Mouse (Mus musculus) midbrain, embryonic 11.5 days (tissue): Measurements from ENCODE around the gene Pebp1. TPM values are rescaled to one million over a fixed set of nuclear protein-coding genes. Genes with fewer than 3 reads are reported as not detected.

Experiments
- ATAC-seq: fragments of 200-750 bp; cut with Nextera tagmentation; 2 replicates; pipeline ENCODE4 v1.8.0; 2017; ENCODE audit warnings: moderate TSS enrichment, moderate library complexity; ENCODE audit not compliant: low FRiP score
- DNase-seq: peaks from one replicate; pipeline ENCODE4 v3.0.0; 2015; ENCODE audit warnings: low spot score; ENCODE audit errors: missing footprints
- H3K27ac ChIP-seq: fragments of 300-500 bp; sonication (generic); 2 replicates; pipeline ENCODE4 v1.5.1; 2014; ENCODE audit warnings: low read depth, low read length
- H3K27me3 ChIP-seq: fragments of 300-500 bp; sonication (generic); 2 replicates; pipeline ENCODE4 v1.6.1; 2014; ENCODE audit warnings: mild to moderate bottlenecking, low read length, moderate library complexity, mixed read lengths; ENCODE audit not compliant: control insufficient read depth, insufficient read depth
- H3K36me3 ChIP-seq: fragments of 300-500 bp; sonication (generic); 2 replicates; pipeline ENCODE4 v1.6.1; 2014; ENCODE audit warnings: mild to moderate bottlenecking, low read length, moderate library complexity, mixed read lengths; ENCODE audit not compliant: control insufficient read depth, insufficient read depth
- H3K4me1 ChIP-seq: fragments of 300-500 bp; sonication (generic); 2 replicates; pipeline ENCODE4 v1.6.1; 2014; ENCODE audit warnings: low read length; ENCODE audit not compliant: control insufficient read depth, insufficient read depth
- H3K4me2 ChIP-seq: fragments of 300-500 bp; sonication (generic); 2 replicates; pipeline ENCODE4 v1.6.1; 2014; ENCODE audit warnings: mild to moderate bottlenecking, moderate library complexity
- H3K4me3 ChIP-seq: fragments of 300-500 bp; sonication (generic); 2 replicates; pipeline ENCODE4 v1.5.1; 2014; ENCODE audit warnings: low read depth, low read length
- H3K9ac ChIP-seq: fragments of 300-500 bp; sonication (generic); 2 replicates; pipeline ENCODE4 v1.6.1; 2014; ENCODE audit warnings: low read length
- H3K9me3 ChIP-seq: fragments of 300-500 bp; sonication (generic); 2 replicates; pipeline ENCODE4 v1.6.1; 2016; ENCODE audit warnings: low read length; ENCODE audit not compliant: control insufficient read depth
- WGBS: fragments of 180-500 bp; shearing (Covaris S2); extraction: QIAGEN DNeasy Blood & Tissue Kit; methylation state at CpG from one replicate; pipeline ENCODE4 v1.1.7; 2014; 5-methylcytosine and 5-hydroxymethylcytosine counted together
- polyA plus RNA-seq: library from polyadenylated mRNA; unstranded; fragments of >200 nt; fragmentation: Nextera tagmentation; extraction: Ambion mirVana; gene quantifications from 2 replicates; pipeline ENCODE4 v1.2.1, GENCODE M21; 2014

Pebp1 gene
- polyA plus RNA-seq, 1 experiment from 2014 or later, result 966 TPM

- DNase-seq (no peak), ATAC-seq (no peak)
- H3K4me2 ChIP-seq, result no peak overlapping the region
- no peaks in the 10 kb centered on the region for H3K27me3 ChIP-seq
- H3K9me3 ChIP-seq, result no peaks in the 10 kb centered on the region
- no peak overlapping the region for H3K27ac ChIP-seq
- H3K9ac ChIP-seq, result no peak overlapping the region
- no peak overlapping the region for H3K4me3 ChIP-seq
- H3K36me3 ChIP-seq, result peaks cover 3% of the 10 kb centered on the region
- H3K4me1 ChIP-seq, result no peaks in the 10 kb centered on the region
- WGBS, result 81% methylated on average over 4 of the region's 4 CpGs
These were observed 7.8 kb downstream of the Pebp1 start for GRCm38 (mm10) chr5:117279669-117280050.

GRCm38 (mm10) chr5:117278809-117279668, 8.4 kb downstream of the Pebp1 start:
- DNase-seq (no peak), ATAC-seq (no peak)
- H3K4me2 ChIP-seq, result no peak overlapping the region
- H3K4me1 ChIP-seq, result no peaks in the 10 kb centered on the region
- H3K36me3 ChIP-seq, result peaks cover 2% of the 10 kb centered on the region
- H3K9me3 ChIP-seq, result no peaks in the 10 kb centered on the region
- H3K27me3 ChIP-seq, result no peaks in the 10 kb centered on the region
- H3K4me3 ChIP-seq, result no peak overlapping the region
- no peak overlapping the region for H3K9ac ChIP-seq
- H3K27ac ChIP-seq, result no peak overlapping the region
- WGBS, result 95% methylated on average over 15 of the region's 15 CpGs

GRCm38 (mm10) chr5:117277784-117278183, 9.6 kb downstream of the Pebp1 start:
- DNase-seq (no peak), ATAC-seq (no peak)
- Histone ChIP-seq H3K27me3 (no peaks in the 10 kb centered on the region), H3K4me1 (no peaks in the 10 kb centered on the region), H3K4me2 (no peak overlapping the region), H3K4me3 (no peak overlapping the region), H3K27ac (no peak overlapping the region), H3K9me3 (no peaks in the 10 kb centered on the region), H3K36me3 (no peaks in the 10 kb centered on the region; the same call in 1 of the 2 replicates), H3K9ac (no peak overlapping the region)
- WGBS, result 94% methylated on average over 6 of the region's 6 CpGs

- no peaks in the 10 kb centered on the region for H3K36me3 ChIP-seq
- DNase-seq (no peak), ATAC-seq (no peak)
- H3K27me3 ChIP-seq, result no peaks in the 10 kb centered on the region
- no peak overlapping the region for H3K4me2 ChIP-seq
- H3K9me3 ChIP-seq, result no peaks in the 10 kb centered on the region
- WGBS, result 75% methylated on average over 5 of the region's 5 CpGs
- H3K4me3 ChIP-seq, result no peak overlapping the region
- no peak overlapping the region for H3K27ac ChIP-seq
- no peak overlapping the region for H3K9ac ChIP-seq
- H3K4me1 ChIP-seq, result no peaks in the 10 kb centered on the region
These were observed 12.6 kb downstream of the Pebp1 start for GRCm38 (mm10) chr5:117274817-117275216.

GRCm38 (mm10) chr5:117271945-117272344, 15.5 kb downstream of the Pebp1 start:
- H3K4me2 ChIP-seq, result no peak overlapping the region
- WGBS, result 90% methylated on average over 14 of the region's 14 CpGs
- no peaks in the 10 kb centered on the region for H3K4me1 ChIP-seq
- no peak overlapping the region for H3K27ac ChIP-seq
- ATAC-seq (no peak), DNase-seq (no peak)
- no peak overlapping the region for H3K9ac ChIP-seq
- H3K27me3 ChIP-seq, result no peaks in the 10 kb centered on the region
- no peak overlapping the region for H3K4me3 ChIP-seq
- no peaks in the 10 kb centered on the region for H3K9me3 ChIP-seq
- no peaks in the 10 kb centered on the region for H3K36me3 ChIP-seq

- H3K9me3 ChIP-seq, result no peaks in the 10 kb centered on the region
- H3K36me3 ChIP-seq, result no peaks in the 10 kb centered on the region
- WGBS, result 96% methylated on average over 12 of the region's 12 CpGs
- no peak for DNase-seq
- H3K27ac ChIP-seq, result no peak overlapping the region
- H3K4me1 ChIP-seq, result no peaks in the 10 kb centered on the region
- no peaks in the 10 kb centered on the region for H3K27me3 ChIP-seq
- ATAC-seq, result no peak
- H3K4me3 ChIP-seq, result no peak overlapping the region
- no peak overlapping the region for H3K9ac ChIP-seq
- no peak overlapping the region for H3K4me2 ChIP-seq
These were observed 18.0 kb downstream of the Pebp1 start for GRCm38 (mm10) chr5:117269395-117269794.

- H3K4me1 ChIP-seq, result no peaks in the 10 kb centered on the region
- no peak overlapping the region for H3K4me2 ChIP-seq
- H3K27me3 ChIP-seq, result no peaks in the 10 kb centered on the region
- H3K27ac ChIP-seq, result no peak overlapping the region
- no peak for DNase-seq
- H3K9me3 ChIP-seq, result no peaks in the 10 kb centered on the region
- no peak overlapping the region for H3K9ac ChIP-seq
- H3K36me3 ChIP-seq, result peaks cover 2% of the 10 kb centered on the region
- no peak for ATAC-seq
- H3K4me3 ChIP-seq, result no peak overlapping the region
- WGBS, result 37% methylated on average over 5 of the region's 5 CpGs
These were observed 18.7 kb downstream of the Pebp1 start for GRCm38 (mm10) chr5:117268749-117269148.

- no peaks in the 10 kb centered on the region for H3K9me3 ChIP-seq
- H3K4me2 ChIP-seq, result no peak overlapping the region
- H3K27me3 ChIP-seq, result no peaks in the 10 kb centered on the region
- no peak for ATAC-seq
- no peak overlapping the region for H3K9ac ChIP-seq
- no peak for DNase-seq
- no peak overlapping the region for H3K27ac ChIP-seq
- H3K4me1 ChIP-seq, result no peaks in the 10 kb centered on the region
- no peak overlapping the region for H3K4me3 ChIP-seq
- peaks cover 5% of the 10 kb centered on the region for H3K36me3 ChIP-seq
- 83% methylated on average over 14 of the region's 14 CpGs for WGBS
These were observed 19.5 kb downstream of the Pebp1 start for GRCm38 (mm10) chr5:117267913-117268312.

GRCm38 (mm10) chr5:117264701-117265100, 22.7 kb downstream of the Pebp1 start:
- no peak overlapping the region for H3K9ac ChIP-seq
- DNase-seq, result no peak
- peaks cover 5% of the 10 kb centered on the region for H3K36me3 ChIP-seq
- no peak overlapping the region for H3K4me3 ChIP-seq
- H3K9me3 ChIP-seq, result no peaks in the 10 kb centered on the region
- no peak overlapping the region for H3K4me2 ChIP-seq
- H3K27me3 ChIP-seq, result no peaks in the 10 kb centered on the region
- no peak overlapping the region for H3K27ac ChIP-seq
- 51% methylated on average over 5 of the region's 5 CpGs for WGBS
- H3K4me1 ChIP-seq, result no peaks in the 10 kb centered on the region
- ATAC-seq, result no peak
